Comparison of ENCODE assay signal across 8 mouse cellular contexts in the genomic region with DNA sequence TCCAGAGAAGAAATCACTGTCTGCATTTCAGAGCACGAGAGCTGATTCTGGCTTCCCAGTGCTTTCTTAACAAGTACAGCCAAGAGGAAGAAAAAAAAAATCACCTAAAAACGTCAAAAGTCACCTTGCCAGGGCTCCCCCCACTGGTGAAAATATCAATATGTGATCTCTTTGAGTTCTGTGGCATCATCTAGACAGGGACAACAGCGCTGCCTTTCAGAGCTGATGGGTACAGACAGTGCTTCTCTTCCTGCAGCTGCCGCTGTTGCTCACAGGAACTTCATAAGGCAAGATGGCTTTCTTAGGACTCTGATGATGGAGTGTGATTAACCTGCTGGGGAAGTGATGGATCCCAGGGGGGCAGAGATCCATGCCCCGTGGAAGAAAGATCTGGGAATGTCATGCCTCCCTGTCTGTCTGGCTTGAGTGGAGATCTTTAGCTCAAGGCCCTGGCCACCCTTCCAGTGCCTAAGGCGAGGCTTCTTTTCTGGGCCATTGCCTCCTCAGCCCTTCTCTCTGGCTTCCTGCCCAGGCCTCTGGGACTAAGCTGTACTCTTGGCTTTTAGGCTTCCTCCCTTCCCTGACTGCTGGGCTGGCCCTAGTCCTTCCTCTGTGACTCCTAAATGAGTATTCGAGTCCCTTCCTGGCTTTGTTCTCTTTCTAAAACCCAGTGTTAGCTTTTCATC.
DNase-seq lines count a peak whose midpoint lies in the region; ATAC-seq lines count a peak whose summit lies in the region.

No protein-coding gene starts in this region.

- DNase-seq in adrenal gland, postnatal 10 days: peak; percentile 42
- DNase-seq in adrenal gland, adult 8-10 months: no peak
- peak; percentile 18 for DNase-seq in layer of hippocampus, adult 9-11 months
- no peak for DNase-seq in layer of hippocampus, adult 9-10 months (ENCODE audit: low spot score)
- DNase-seq in cerebellum, postnatal 25 days: peak; percentile 35 to 68
- DNase-seq in mesoderm, embryonic 11.5 days (ENCODE audit: low read depth, low spot score): peak; percentile 1
- DNase-seq in urinary bladder, postnatal 25 days (ENCODE audit: low spot score): no peak

- no peak for ATAC-seq in megakaryocyte, adult 5-6 weeks (ENCODE audit: poor library complexity, severe bottlenecking)

Comparison
In these comparisons a context has a peak if more than half of its experiments do, and no peak if none do; other contexts are left out.
1. DNase-seq: peak in adrenal gland, postnatal 10 days (single experiment), layer of hippocampus, adult 9-11 months (single experiment), cerebellum, postnatal 25 days (2 of 2) and mesoderm, embryonic 11.5 days (single experiment); none in adrenal gland, adult 8-10 months (single experiment), layer of hippocampus, adult 9-10 months (single experiment) and urinary bladder, postnatal 25 days (single experiment).